13 mouse cellular contexts compared by ENCODE assay signal in genomic region chr9:116119990-116120389, GRCm38 (mm10).
"Had no signal": no experiment of that assay in that cellular context is flagged by ENCODE, and none has a peak within 500 bp of the region (broad histone marks: within the 10 kb centered on the region; RNA-seq: fewer than 3 reads in every experiment).

No protein-coding gene starts in this region.

- H3K9ac ChIP-seq: liver, embryonic 13.5 days; liver, postnatal 0 days; midbrain, embryonic 12.5 days; neural tube, embryonic 13.5 days had no signal

- DNase-seq: kidney, postnatal 10 days; liver; liver, embryonic 13.5 days; liver, postnatal 0 days; lung, postnatal 10 days; right cerebral cortex, postnatal 14 days; thymus, postnatal 4 days had no signal

- H3K27ac ChIP-seq: left cerebral cortex, adult 2 months; liver, embryonic 13.5 days; macrophage; midbrain, embryonic 12.5 days; neural tube, embryonic 13.5 days had no signal

- H3K36me3 ChIP-seq: midbrain, embryonic 12.5 days; neural tube, embryonic 13.5 days had no signal

- H3K4me3 ChIP-seq: left cerebral cortex, adult 2 months; liver, embryonic 13.5 days; megakaryocyte, embryonic 14.5 days; midbrain, embryonic 12.5 days; neural tube, embryonic 13.5 days had no signal

- H3K27me3 ChIP-seq: liver, embryonic 13.5 days; midbrain, embryonic 12.5 days; neural tube, embryonic 13.5 days had no signal

- ATAC-seq: liver, postnatal 0 days; midbrain, embryonic 16.5 days had no signal

- H3K9me3 ChIP-seq: liver, embryonic 13.5 days; megakaryocyte, embryonic 14.5 days; midbrain, embryonic 12.5 days; neural tube, embryonic 13.5 days had no signal

- H3K4me2 ChIP-seq: liver, embryonic 13.5 days; midbrain, embryonic 12.5 days; neural tube, embryonic 13.5 days had no signal

- H3K4me1 ChIP-seq: neural tube, embryonic 13.5 days had no signal
